Mouse (Mus musculus) bone marrow, adult 2 months (tissue): ENCODE data around the gene 4930535I16Rik.

ENCODE experiments used
- CTCF ChIP-seq: fragments of 200-500 bp; IDR thresholded peaks from 2 replicates; pipeline ENCODE4 v1.5.1; 2011; ENCODE audit warnings: low read length, control low read depth; ENCODE audit not compliant: control insufficient read depth, insufficient read depth
- POLR2A ChIP-seq: fragments of 200-500 bp; IDR thresholded peaks from 2 replicates; pipeline ENCODE4 v1.6.1; 2011; ENCODE audit warnings: low read depth, mild to moderate bottlenecking, control low read depth, low read length, borderline replicate concordance; ENCODE audit not compliant: control insufficient read depth

DNA sequence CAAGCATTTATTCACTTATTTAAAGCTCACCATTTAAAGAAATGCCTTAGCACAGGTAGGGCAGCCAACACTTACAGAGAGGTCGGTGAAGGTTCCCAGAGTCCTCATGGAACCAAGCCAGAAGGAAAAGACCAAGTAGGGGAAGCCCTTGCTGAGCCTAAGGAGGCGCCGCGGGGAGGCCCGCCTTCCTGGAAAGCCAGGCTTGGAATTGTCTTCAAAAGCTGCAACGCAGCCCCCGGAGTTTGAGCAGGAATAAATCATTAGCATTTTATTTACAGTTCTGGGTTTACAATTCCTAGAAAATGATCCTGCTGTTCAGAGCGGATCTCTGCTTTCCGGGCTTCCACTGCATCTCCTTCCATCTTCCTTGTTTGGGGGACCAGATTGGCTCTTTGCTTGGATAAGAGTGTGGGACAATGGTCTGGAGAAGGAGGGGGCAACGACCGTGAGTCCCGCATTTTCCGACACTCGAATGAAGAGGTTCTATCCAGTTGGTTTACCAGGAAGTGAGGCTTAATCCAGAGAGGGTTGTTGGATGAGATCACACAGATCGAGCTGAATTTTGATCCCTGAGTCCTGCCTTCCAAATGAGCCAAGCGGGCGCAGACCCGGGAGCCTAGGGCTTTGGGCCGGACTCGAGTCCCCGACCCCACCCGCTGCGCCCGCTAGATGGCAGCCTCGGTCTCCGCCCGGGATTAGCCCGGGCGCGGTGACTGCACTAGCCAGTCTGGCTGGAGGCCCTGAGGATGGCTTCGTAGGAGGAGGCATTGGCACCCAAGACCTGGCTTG lies 39.1 kb upstream of the 4930535I16Rik start:
- TF ChIP-seq POLR2A (no peak), CTCF (peak; percentile 57)
